Mouse (Mus musculus) testis, adult 2 months (tissue): ENCODE measurements around the gene Epyc.

ENCODE experiments used
- CTCF ChIP-seq: fragments of 200-500 bp; IDR thresholded peaks from 2 replicates; pipeline ENCODE4 v1.5.1; 2012; ENCODE audit warnings: low read depth, mild to moderate bottlenecking, inconsistent platforms, low read length, moderate library complexity; ENCODE audit not compliant: control insufficient read depth, insufficient read depth, insufficient replicate concordance
- POLR2A ChIP-seq: fragments of 200-500 bp; IDR thresholded peaks from 2 replicates; pipeline ENCODE4 v1.6.1; 2012; ENCODE audit warnings: low read depth, mild to moderate bottlenecking, inconsistent platforms, low read length, moderate library complexity; ENCODE audit not compliant: control insufficient read depth

- TF ChIP-seq CTCF (no peak), POLR2A (no peak)
Observed at GRCm38 (mm10) chr10:97625116-97625515, 18.8 kb upstream of the Epyc start.
